Mouse (Mus musculus) kidney, postnatal 36 days (tissue): ENCODE data around the gene Rbm12b1.
"Not testable (repeated sequence)": the region's sequence is repeated elsewhere in the genome, so short reads cannot be mapped to it uniquely, and the experiment has no call there.

Experiments
- DNase-seq, 2 experiments: peaks; one replicate each; pipeline ENCODE4 v3.0.0; 2021 to 2022; ENCODE audit warnings: mixed read lengths in 2 of 2

Gene Rbm12b1

DNA sequence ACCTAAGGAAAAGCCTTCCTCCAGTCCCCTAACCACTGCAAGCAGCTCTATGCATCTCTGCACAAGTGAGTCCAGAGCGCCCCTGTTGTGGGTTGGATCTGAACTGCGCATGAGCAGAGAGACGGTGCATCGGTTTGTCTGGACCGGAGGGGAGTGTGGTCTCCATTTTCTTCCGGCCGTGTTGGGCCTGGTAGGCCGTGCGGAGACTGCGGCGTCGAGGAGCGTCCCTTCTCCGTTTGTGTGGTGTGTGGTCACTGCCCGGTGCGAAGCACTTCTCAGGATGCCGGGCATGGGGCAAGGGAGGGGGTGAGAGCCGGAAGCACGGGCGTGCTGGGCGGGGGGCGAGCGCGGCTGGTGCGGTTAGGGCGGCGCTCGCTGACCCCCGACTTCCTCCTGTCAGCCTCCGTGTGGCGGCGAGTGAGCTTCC lies at the start of gene Rbm12b1:
TSS of gene Rbm12b1 (plus strand) at position 124 of the 427 bp plus-strand sequence.
- DNase-seq, result peak; percentile 73 to 77

DNA sequence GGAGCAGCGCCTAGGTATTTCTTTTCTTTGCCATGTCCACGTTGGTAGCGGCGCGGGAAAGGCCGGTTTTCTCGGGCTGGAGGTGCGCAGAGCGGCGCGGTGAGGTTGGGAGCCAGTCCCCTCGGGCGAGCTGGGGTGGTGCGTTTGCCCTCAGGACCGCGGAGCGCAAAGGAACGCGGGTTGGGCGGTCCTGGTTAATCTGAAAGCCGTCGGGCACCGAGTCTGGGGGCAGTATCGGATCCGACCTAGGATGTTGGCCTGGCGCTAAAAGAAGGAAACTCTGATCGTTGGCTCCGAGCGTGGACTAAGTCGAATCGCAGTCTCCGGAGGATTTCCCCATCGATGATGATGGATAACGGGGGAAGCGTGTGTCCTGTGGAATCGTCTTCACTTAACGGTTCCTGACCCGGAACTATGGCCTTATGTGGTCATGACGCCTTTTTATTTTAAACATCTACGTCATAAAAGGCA lies 563 bp downstream of the Rbm12b1 start:
- peak; percentile 2 to 22 for DNase-seq

DNA sequence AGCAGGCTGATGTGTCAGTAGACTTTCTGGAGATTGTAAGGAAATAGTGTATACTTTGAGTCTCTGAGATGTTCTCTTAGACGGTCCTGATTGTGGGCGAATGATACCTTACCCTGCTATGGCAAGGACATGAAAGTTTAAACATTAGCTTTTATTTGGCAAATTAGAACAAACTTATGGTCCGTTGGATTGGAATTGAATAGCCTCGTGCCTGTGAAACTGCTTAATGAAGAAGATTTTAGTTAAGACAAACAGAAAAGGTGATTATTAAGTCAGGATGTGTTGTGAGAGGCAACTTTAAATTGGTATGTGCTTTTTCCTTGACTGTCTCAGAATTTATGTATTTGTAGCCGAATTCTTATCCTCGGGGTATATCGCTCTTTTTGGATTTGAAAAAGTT lies 1.5 kb downstream of the Rbm12b1 start:
- DNase-seq, result not testable (repeated sequence)

DNA sequence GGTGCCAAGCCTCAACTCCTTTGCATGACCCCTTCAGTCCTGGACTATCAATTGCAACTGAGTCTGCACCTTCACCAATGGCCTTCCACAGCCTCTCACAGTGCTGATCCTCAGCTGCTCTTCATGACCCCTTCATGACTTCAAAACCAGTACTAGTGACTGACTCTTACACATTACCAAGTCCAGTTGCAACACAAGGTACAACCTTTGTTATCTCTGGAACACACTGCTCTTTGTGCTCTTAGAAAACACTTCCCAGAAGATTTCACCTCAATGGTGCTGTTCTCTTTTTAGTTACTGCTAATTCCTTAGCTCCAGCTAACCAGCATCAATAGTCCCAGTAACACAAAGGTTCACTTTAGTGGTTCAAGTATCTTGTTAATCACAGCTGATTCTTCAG lies 7.6 kb downstream of the Rbm12b1 start:
- DNase-seq, result no peak

DNA sequence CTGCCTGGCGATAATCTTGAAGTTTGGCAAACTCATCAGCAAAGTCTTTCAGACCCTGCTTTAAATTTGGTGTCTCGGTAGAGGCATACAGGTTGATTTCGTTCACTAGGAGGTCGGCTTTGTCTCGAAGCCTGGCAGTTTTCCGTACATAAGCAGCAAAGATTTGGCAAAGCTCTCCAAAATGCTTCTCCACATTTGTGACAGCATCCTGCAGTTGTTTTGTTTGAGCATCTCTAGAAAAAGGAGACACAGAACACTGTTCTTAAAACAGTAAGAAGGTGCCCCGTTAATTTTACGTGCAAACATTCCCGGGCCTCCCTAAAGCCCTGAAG lies 30.9 kb downstream of the Rbm12b1 start:
- DNase-seq, result no peak

DNA sequence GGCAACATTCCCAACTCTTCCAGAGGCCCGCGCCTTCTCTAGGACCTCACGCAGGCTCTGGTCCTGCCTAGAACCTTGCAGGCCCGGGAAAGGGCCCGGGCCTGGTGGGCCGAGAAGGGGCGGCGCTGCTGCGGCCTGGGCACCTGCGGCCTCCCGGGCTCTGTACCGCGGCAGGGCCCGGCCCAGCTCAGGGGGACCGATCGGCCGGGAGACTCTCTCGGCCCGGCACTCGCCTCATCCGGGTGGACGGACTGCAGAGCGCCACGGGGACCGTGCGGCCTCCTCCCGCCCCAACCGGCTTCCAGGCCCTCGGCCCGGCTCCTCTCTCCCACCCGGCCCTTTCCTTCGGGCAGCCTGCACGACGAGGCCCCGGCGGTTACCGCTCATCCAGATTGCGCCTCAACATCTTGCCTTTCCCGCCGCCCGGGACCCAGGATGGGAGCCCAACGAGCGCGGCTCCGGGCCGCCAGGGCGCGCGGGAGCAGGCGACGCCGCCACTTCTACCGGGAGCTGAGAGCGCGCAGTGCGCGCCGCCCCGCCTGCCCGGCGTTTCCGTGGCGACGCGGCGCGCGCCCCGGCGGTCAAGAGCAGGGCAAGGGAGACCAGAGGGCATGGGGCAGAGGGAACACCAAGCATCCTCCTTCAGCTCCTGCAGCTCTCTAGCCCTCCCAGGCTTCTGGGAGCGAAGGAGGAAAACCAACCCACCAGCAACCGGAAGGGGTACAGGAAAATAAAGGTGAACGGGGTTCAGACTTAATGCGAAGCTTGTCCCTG lies 31.4 kb downstream of the Rbm12b1 start, which contains the start of gene Fam92a:
TSS of gene Fam92a (minus strand) at position 698 of the 774 bp plus-strand sequence.
- peak; percentile 68 to 85 for DNase-seq

DNA sequence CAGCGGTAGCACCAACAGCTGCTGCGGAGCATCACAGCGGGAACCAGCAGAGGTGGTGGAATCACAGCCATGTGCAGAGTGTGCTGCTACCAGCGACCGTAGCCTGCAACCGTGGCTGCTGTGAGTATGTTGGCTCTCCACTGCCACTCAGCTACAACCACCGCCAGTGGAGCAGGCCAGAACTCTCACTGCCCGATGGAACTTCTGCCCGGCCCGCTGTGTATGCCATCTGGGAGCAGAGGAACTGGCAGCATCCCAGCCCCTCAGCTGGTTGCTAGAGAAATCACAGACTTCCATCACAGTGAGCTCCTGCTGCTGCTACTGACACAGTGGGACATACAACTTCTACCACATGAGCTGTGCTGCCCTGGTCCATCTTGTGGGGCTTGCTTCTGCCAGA lies 38.9 kb downstream of the Rbm12b1 start:
- DNase-seq, result no peak
